ENCODE assay signal across 26 mouse cellular contexts in the genomic region with DNA sequence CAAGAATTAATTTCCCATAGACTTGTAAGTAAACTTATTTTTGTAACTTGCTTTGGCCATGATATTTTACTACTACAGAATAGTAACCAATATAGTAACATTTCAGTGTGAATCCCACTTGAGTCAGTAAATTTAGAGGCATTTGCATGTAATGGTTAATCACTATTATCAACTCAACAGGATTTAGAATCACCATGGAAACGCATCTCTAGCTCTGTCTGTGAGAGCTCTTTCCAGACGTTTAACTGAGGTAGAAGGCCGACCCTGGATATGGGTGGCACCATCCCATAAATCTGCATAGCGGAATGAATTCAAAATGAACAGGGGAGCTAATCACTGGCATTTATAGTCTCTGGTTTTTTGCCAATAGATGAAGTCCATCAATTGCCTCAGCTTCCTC.
DNase-seq lines count a peak whose midpoint lies in the region; ATAC-seq and TF ChIP-seq lines count a peak whose summit lies in the region.
"Had no signal": no experiment of that assay in that cellular context is flagged by ENCODE, and none has a peak within 500 bp of the region (broad histone marks: within the 10 kb centered on the region; RNA-seq: fewer than 3 reads in every experiment).

No protein-coding gene starts in this region.

- no peaks in the 10 kb centered on the region for H3K27me3 ChIP-seq in forebrain, embryonic 14.5 days (replicated peaks; ENCODE audit: control insufficient read depth, insufficient read depth, low read length)
- H3K27me3 ChIP-seq in forebrain, embryonic 11.5 days (ENCODE audit: control insufficient read depth, insufficient read depth, low read length): no peaks in the 10 kb centered on the region
- no peaks in the 10 kb centered on the region for H3K27me3 ChIP-seq in forebrain, embryonic 16.5 days (replicated peaks; ENCODE audit: control insufficient read depth, insufficient read depth, low read length)
- no peaks in the 10 kb centered on the region for H3K27me3 ChIP-seq in forebrain, embryonic 12.5 days
- H3K27me3 ChIP-seq in midbrain, embryonic 11.5 days (ENCODE audit: control insufficient read depth, insufficient read depth, low read length): no peaks in the 10 kb centered on the region
- H3K27me3 ChIP-seq in midbrain, postnatal 0 days (ENCODE audit: insufficient read depth, low read length): no peaks in the 10 kb centered on the region
- H3K27me3 ChIP-seq: CH12.LX; embryonic facial prominence, embryonic 13.5 days; embryonic facial prominence, embryonic 15.5 days; Patski had no signal

- DNase-seq in forebrain, embryonic 14.5 days (ENCODE audit: low spot score): peak; percentile 36
- no peak for DNase-seq in forebrain, embryonic 11.5 days (ENCODE audit: low spot score)
- peak; percentile 53 for DNase-seq in midbrain, embryonic 11.5 days (ENCODE audit: low spot score, missing footprints)
- DNase-seq in midbrain, postnatal 0 days (ENCODE audit: low spot score): no peak
- peak; percentile 24 for DNase-seq in brain, adult 2 months (ENCODE audit: low read depth, low spot score)
- DNase-seq in kidney, postnatal 14 days: no peak
- DNase-seq: adrenal gland, adult 8-10 months; adrenal gland, postnatal 14 days; adrenal gland, postnatal 36 days; B cell, adult 2 months; cerebellum, adult 18-20 months; cerebellum, adult 8-10 months; cerebellum, adult 9-11 months; cerebellum, postnatal 14 days; cerebellum, postnatal 36 days; embryo, embryonic 11 days had no signal

- H3K9ac ChIP-seq in forebrain, embryonic 14.5 days (ENCODE audit: low read length): no peak overlapping the region
- no peak overlapping the region for H3K9ac ChIP-seq in forebrain, embryonic 11.5 days (ENCODE audit: low read length)
- H3K9ac ChIP-seq in forebrain, embryonic 16.5 days (replicated peaks; ENCODE audit: low read depth, low read length): no peak overlapping the region
- H3K9ac ChIP-seq in forebrain, embryonic 12.5 days: no peak overlapping the region
- H3K9ac ChIP-seq in midbrain, embryonic 11.5 days (ENCODE audit: low read length): no peak overlapping the region
- no peak overlapping the region for H3K9ac ChIP-seq in midbrain, postnatal 0 days (replicated peaks; ENCODE audit: low read length, poor library complexity, severe bottlenecking)
- H3K9ac ChIP-seq: embryonic facial prominence, embryonic 13.5 days; embryonic facial prominence, embryonic 15.5 days had no signal

- no peak for ATAC-seq in forebrain, embryonic 14.5 days
- ATAC-seq in forebrain, embryonic 11.5 days (replicated peaks; ENCODE audit: low FRiP score): no peak
- peak; percentile 78 for ATAC-seq in forebrain, embryonic 16.5 days
- no peak for ATAC-seq in forebrain, embryonic 12.5 days (ENCODE audit: low FRiP score)
- no peak for ATAC-seq in midbrain, embryonic 11.5 days (ENCODE audit: low FRiP score)
- ATAC-seq in midbrain, postnatal 0 days (ENCODE audit: low FRiP score): no peak
- ATAC-seq: activated CD4-positive, CD25-positive, alpha-beta regulatory T cell, adult 4 months; CD4-positive, CD25-positive, alpha-beta regulatory T cell, adult 4 months; Patski had no signal

- no peak for TF ChIP-seq CTCF in midbrain, postnatal 0 days (IDR thresholded peaks at IDR 0.05)

- H3K4me3 ChIP-seq in forebrain, embryonic 14.5 days (ENCODE audit: low read depth, low read length): no peak overlapping the region
- H3K4me3 ChIP-seq in forebrain, embryonic 11.5 days (ENCODE audit: low read depth, low read length): no peak overlapping the region
- H3K4me3 ChIP-seq in forebrain, embryonic 16.5 days (replicated peaks; ENCODE audit: low read length): no peak overlapping the region
- no peak overlapping the region for H3K4me3 ChIP-seq in forebrain, embryonic 12.5 days (replicated peaks)
- H3K4me3 ChIP-seq in midbrain, embryonic 11.5 days (ENCODE audit: low read depth, low read length): no peak overlapping the region
- no peak overlapping the region for H3K4me3 ChIP-seq in midbrain, postnatal 0 days (ENCODE audit: low read depth, low read length)
- H3K4me3 ChIP-seq: embryonic facial prominence, embryonic 13.5 days; embryonic facial prominence, embryonic 15.5 days; erythroblast, embryonic 14.5 days had no signal

- H3K4me1 ChIP-seq in forebrain, embryonic 14.5 days (ENCODE audit: control insufficient read depth, insufficient read depth, low read length): no peaks in the 10 kb centered on the region
- no peaks in the 10 kb centered on the region for H3K4me1 ChIP-seq in forebrain, embryonic 11.5 days (replicated peaks; ENCODE audit: control insufficient read depth, insufficient read depth, low read length)
- H3K4me1 ChIP-seq in forebrain, embryonic 16.5 days (replicated peaks; ENCODE audit: control insufficient read depth, insufficient read depth, low read length): no peaks in the 10 kb centered on the region
- no peaks in the 10 kb centered on the region for H3K4me1 ChIP-seq in forebrain, embryonic 12.5 days
- H3K4me1 ChIP-seq in midbrain, embryonic 11.5 days (ENCODE audit: control insufficient read depth, insufficient read depth, low read length): no peaks in the 10 kb centered on the region
- H3K4me1 ChIP-seq in midbrain, postnatal 0 days (ENCODE audit: insufficient read depth, low read length): no peaks in the 10 kb centered on the region
- H3K4me1 ChIP-seq: embryonic facial prominence, embryonic 13.5 days; embryonic facial prominence, embryonic 15.5 days had no signal

- no peaks in the 10 kb centered on the region for H3K9me3 ChIP-seq in forebrain, embryonic 14.5 days (replicated peaks; ENCODE audit: control insufficient read depth, low read length)
- H3K9me3 ChIP-seq in forebrain, embryonic 11.5 days (ENCODE audit: control insufficient read depth, low read length): no peaks in the 10 kb centered on the region
- H3K9me3 ChIP-seq in forebrain, embryonic 16.5 days (ENCODE audit: control insufficient read depth, low read length): no peaks in the 10 kb centered on the region
- H3K9me3 ChIP-seq in forebrain, embryonic 12.5 days: no peaks in the 10 kb centered on the region
- H3K9me3 ChIP-seq in midbrain, embryonic 11.5 days (ENCODE audit: control insufficient read depth, low read length): no peaks in the 10 kb centered on the region
- H3K9me3 ChIP-seq in midbrain, postnatal 0 days (ENCODE audit: low read length): 0 out of 2 replicates have a peak, but pooled peaks cover under 1% of the 10 kb centered on the region
- H3K9me3 ChIP-seq: embryonic facial prominence, embryonic 13.5 days; embryonic facial prominence, embryonic 15.5 days had no signal

- no peak overlapping the region for H3K4me2 ChIP-seq in forebrain, embryonic 14.5 days (ENCODE audit: low read length)
- H3K4me2 ChIP-seq in forebrain, embryonic 11.5 days (ENCODE audit: low read depth, low read length, severe bottlenecking): no peak overlapping the region
- no peak overlapping the region for H3K4me2 ChIP-seq in forebrain, embryonic 16.5 days (ENCODE audit: low read length)
- no peak overlapping the region for H3K4me2 ChIP-seq in forebrain, embryonic 12.5 days
- H3K4me2 ChIP-seq in midbrain, embryonic 11.5 days: no peak overlapping the region
- H3K4me2 ChIP-seq in midbrain, postnatal 0 days (ENCODE audit: low read depth, low read length, poor library complexity, severe bottlenecking): no peak overlapping the region
- H3K4me2 ChIP-seq: embryonic facial prominence, embryonic 13.5 days; embryonic facial prominence, embryonic 15.5 days had no signal

- no peak overlapping the region for H3K27ac ChIP-seq in forebrain, embryonic 14.5 days (ENCODE audit: low read depth, low read length)
- H3K27ac ChIP-seq in forebrain, embryonic 11.5 days (ENCODE audit: low read depth, low read length): no peak overlapping the region
- no peak overlapping the region for H3K27ac ChIP-seq in forebrain, embryonic 16.5 days (ENCODE audit: low read length)
- H3K27ac ChIP-seq in forebrain, embryonic 12.5 days: no peak overlapping the region
- H3K27ac ChIP-seq in midbrain, embryonic 11.5 days (ENCODE audit: low read depth, low read length): no peak overlapping the region
- H3K27ac ChIP-seq in midbrain, postnatal 0 days (ENCODE audit: low read depth, low read length): no peak overlapping the region
- H3K27ac ChIP-seq: embryonic facial prominence, embryonic 13.5 days; embryonic facial prominence, embryonic 15.5 days had no signal

- WGBS in forebrain, embryonic 14.5 days: 69% methylated on average over 4 of the region's 4 CpGs
- WGBS in forebrain, embryonic 11.5 days: 76% methylated on average over 4 of the region's 4 CpGs
- WGBS in forebrain, embryonic 16.5 days: 61% methylated on average over 4 of the region's 4 CpGs
- WGBS in forebrain, embryonic 12.5 days: 66% methylated on average over 4 of the region's 4 CpGs
- 64% methylated on average over 4 of the region's 4 CpGs for WGBS in midbrain, embryonic 11.5 days
- 51% methylated on average over 4 of the region's 4 CpGs for WGBS in midbrain, postnatal 0 days

- H3K36me3 ChIP-seq in forebrain, embryonic 14.5 days (ENCODE audit: control insufficient read depth, insufficient read depth, low read length): no peaks in the 10 kb centered on the region
- no peaks in the 10 kb centered on the region for H3K36me3 ChIP-seq in forebrain, embryonic 11.5 days (ENCODE audit: control insufficient read depth, insufficient read depth, low read length)
- no peaks in the 10 kb centered on the region for H3K36me3 ChIP-seq in forebrain, embryonic 16.5 days (ENCODE audit: control insufficient read depth, insufficient read depth)
- H3K36me3 ChIP-seq in forebrain, embryonic 12.5 days (replicated peaks): no peaks in the 10 kb centered on the region
- H3K36me3 ChIP-seq in midbrain, embryonic 11.5 days (ENCODE audit: control insufficient read depth, insufficient read depth, low read length): no peaks in the 10 kb centered on the region
- H3K36me3 ChIP-seq in midbrain, postnatal 0 days (ENCODE audit: insufficient read depth, low read length): no peaks in the 10 kb centered on the region
- H3K36me3 ChIP-seq: embryonic facial prominence, embryonic 13.5 days; embryonic facial prominence, embryonic 15.5 days; G1E had no signal

Comparison
In these comparisons a context has a peak if more than half of its experiments do, and no peak if none do; other contexts are left out.
1. DNase-seq: peak in forebrain, embryonic 14.5 days (single experiment), midbrain, embryonic 11.5 days (single experiment) and brain, adult 2 months (single experiment); none in forebrain, embryonic 11.5 days (single experiment), midbrain, postnatal 0 days (single experiment) and kidney, postnatal 14 days (single experiment).